Mouse (Mus musculus) liver, embryonic 16.5 days (tissue): Measurements from ENCODE around the gene Scly. TPM values are rescaled to one million over a fixed set of nuclear protein-coding genes. Genes with fewer than 3 reads are reported as not detected.

Source experiments
- ATAC-seq: fragments of 200-750 bp; cut with Nextera tagmentation; 2 replicates; pipeline ENCODE4 v1.8.0; 2017; ENCODE audit warnings: low read depth, mild to moderate bottlenecking, moderate number of reproducible peaks, moderate library complexity
- H3K27ac ChIP-seq: fragments of 300-500 bp; sonication (generic); 2 replicates; pipeline ENCODE4 v1.5.1; 2014; ENCODE audit warnings: mild to moderate bottlenecking, low read length
- H3K27me3 ChIP-seq: fragments of 300-500 bp; sonication (generic); 2 replicates; pipeline ENCODE4 v1.6.1; 2014; ENCODE audit warnings: low read depth, low read length, mixed read lengths; ENCODE audit not compliant: control insufficient read depth, insufficient read depth
- H3K36me3 ChIP-seq: fragments of 300-500 bp; sonication (generic); 2 replicates; pipeline ENCODE4 v1.6.1; 2014; ENCODE audit warnings: mild to moderate bottlenecking; ENCODE audit not compliant: control insufficient read depth, insufficient read depth
- H3K4me1 ChIP-seq: fragments of 300-500 bp; sonication (generic); 2 replicates; pipeline ENCODE4 v1.6.1; 2014; ENCODE audit warnings: low read depth, low read length, mixed read lengths; ENCODE audit not compliant: control insufficient read depth
- H3K4me2 ChIP-seq: fragments of 300-500 bp; sonication (generic); 2 replicates; pipeline ENCODE4 v1.6.1; 2014; ENCODE audit warnings: low read depth, low read length, mixed read lengths
- H3K4me3 ChIP-seq: fragments of 300-500 bp; sonication (generic); 2 replicates; pipeline ENCODE4 v1.5.1; 2014; ENCODE audit warnings: low read depth, mild to moderate bottlenecking, low read length
- H3K9ac ChIP-seq: fragments of 300-500 bp; sonication (generic); 2 replicates; pipeline ENCODE4 v1.6.1; 2014; ENCODE audit warnings: low read depth, low read length
- H3K9me3 ChIP-seq: fragments of 300-500 bp; sonication (generic); replicated peaks from 2 replicates; pipeline ENCODE4 v1.6.1; 2016; ENCODE audit warnings: low read length; ENCODE audit not compliant: control insufficient read depth
- WGBS: fragments of 180-500 bp; shearing (Covaris S2); extraction: QIAGEN DNeasy Blood & Tissue Kit; methylation state at CpG from one replicate; pipeline ENCODE4 v1.1.7; 2014; ENCODE audit not compliant: insufficient replicate concordance; 5-methylcytosine and 5-hydroxymethylcytosine counted together
- polyA plus RNA-seq: library from polyadenylated mRNA; unstranded; fragments of >200 nt; fragmentation: Nextera tagmentation; extraction: Ambion mirVana; gene quantifications from 2 replicates; pipeline ENCODE4 v1.2.1, GENCODE M21; 2015

Scly gene
- polyA plus RNA-seq, 1 experiment from 2014 or later = 33.4 TPM

DNA sequence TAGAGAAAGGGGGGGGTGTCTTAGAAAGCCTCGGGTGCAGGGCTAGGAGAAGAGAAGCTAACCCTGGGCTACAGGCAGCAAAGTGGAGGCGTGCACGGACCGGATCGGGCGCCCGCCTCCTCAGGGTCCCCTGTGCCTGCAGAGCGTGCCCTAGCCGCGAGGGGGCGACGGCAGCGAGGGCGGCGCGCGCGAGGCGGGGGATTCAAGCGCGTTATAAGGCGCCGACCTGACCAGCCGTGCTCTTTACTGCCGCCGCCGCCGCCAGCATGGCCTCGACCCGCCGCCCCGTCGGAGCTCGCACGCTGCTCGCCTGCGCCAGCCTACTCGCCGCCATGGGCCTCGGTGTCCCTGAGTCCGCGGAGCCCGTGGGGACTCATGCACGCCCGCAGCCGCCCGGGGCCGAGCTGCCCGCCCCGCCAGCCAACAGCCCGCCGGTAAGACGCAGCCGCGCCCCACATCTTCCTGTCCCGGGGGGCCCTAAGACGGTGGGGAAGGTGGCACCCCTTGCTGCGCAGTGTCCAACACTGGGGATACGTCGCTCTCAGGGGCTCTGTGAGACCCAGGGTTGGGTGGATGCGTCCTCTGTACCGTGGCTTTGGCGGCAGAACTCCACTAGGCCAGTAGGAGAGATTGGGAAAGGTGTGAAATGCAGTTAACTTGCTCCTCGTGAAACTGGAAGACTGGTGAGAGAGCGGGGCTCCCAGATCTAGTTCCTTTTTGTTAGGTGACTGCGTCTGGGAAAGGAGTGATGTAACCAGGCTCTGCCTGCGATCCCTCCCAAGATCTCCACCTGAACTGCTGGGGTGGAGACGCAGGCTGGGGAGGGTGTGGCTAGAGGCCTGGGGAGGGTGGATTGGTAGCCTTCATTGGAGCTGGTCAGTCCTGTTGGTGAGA lies 68.3 kb downstream of the Scly start, which contains the start of gene Erfe:
Gene Erfe (plus strand): TSS at position 216 of the 894 bp plus-strand sequence.
- H3K27ac ChIP-seq = peak within 1 kb of the TSS; percentile 63

GRCm38 (mm10) chr1:91367295-91367694 lies 69.2 kb downstream of the Scly start:
- Histone ChIP-seq H3K9ac (peak overlapping the region; percentile 35), H3K36me3 (peaks cover 14% of the 10 kb centered on the region), H3K4me2 (peak overlapping the region; percentile 95), H3K9me3 (no peaks in the 10 kb centered on the region), H3K4me3 (peak overlapping the region; percentile 79), H3K4me1 (peaks cover 17% of the 10 kb centered on the region), H3K27ac (no peak overlapping the region; the same call in 1 of the 2 replicates), H3K27me3 (no peaks in the 10 kb centered on the region)
- 89% methylated on average over 3 of the region's 3 CpGs for WGBS
- no peak for ATAC-seq

More for the DNA sequence above, 68.3 kb downstream of the Scly start, which contains the start of gene Erfe:
- peak within 1 kb of the TSS; percentile 79 for H3K4me3 ChIP-seq
- H3K4me1 ChIP-seq = peaks cover 17% of the 10 kb centered on the region
- WGBS = under 1% methylated on average over 68 of the region's 68 CpGs
- peak within 1 kb of the TSS; percentile 88 for H3K9ac ChIP-seq
- H3K27me3 ChIP-seq = no peaks in the 10 kb centered on the region
- no peaks in the 10 kb centered on the region for H3K9me3 ChIP-seq
- peak within 1 kb of the TSS; percentile 95 for H3K4me2 ChIP-seq
- peak; percentile 90 for ATAC-seq
- peaks cover 6% of the 10 kb centered on the region; the same call in 1 of the 2 replicates for H3K36me3 ChIP-seq

DNA sequence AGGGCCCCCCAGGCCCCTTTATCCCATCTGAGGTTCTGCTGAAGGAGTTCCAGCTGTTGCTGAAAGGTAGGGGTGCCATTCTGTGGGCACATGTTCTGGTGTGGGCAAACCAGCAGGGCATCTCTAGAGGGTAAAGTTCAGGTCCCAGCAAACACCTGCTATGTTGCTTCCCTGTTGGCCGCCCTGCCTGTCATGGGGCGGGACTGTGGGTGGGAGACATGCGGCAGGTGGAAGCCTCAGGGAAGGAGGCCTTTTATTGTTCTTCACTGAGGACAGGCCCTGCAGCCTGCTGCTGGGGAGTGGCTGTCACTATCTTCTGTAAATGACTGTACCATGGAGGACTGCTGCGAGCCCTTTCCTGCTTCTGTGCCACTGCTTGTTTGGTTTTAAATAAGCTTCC lies 71.3 kb downstream of the Scly start:
- Histone ChIP-seq H3K36me3 (peaks cover 25% of the 10 kb centered on the region), H3K4me2 (no peak overlapping the region), H3K9me3 (no peaks in the 10 kb centered on the region), H3K4me3 (no peak overlapping the region), H3K27ac (no peak overlapping the region), H3K27me3 (no peaks in the 10 kb centered on the region), H3K4me1 (peaks cover 34% of the 10 kb centered on the region), H3K9ac (no peak overlapping the region)
- ATAC-seq = no peak
- WGBS = 59% methylated on average over 4 of the region's 4 CpGs

GRCm38 (mm10) chr1:91370055-91370454 lies 71.9 kb downstream of the Scly start:
- WGBS = 81% methylated on average over 23 of the region's 23 CpGs
- no peaks in the 10 kb centered on the region for H3K9me3 ChIP-seq
- no peak overlapping the region for H3K4me2 ChIP-seq
- no peak for ATAC-seq
- no peak overlapping the region for H3K27ac ChIP-seq
- no peak overlapping the region for H3K9ac ChIP-seq
- H3K4me3 ChIP-seq = no peak overlapping the region
- H3K36me3 ChIP-seq = peaks cover 25% of the 10 kb centered on the region
- H3K27me3 ChIP-seq = no peaks in the 10 kb centered on the region
- peaks cover 34% of the 10 kb centered on the region for H3K4me1 ChIP-seq

Other genes starting within 250 kb of the Scly start
- gene Rbm44, start 153.2 kb upstream of the Scly start, polyA plus RNA-seq = 0.63 and 0.96 TPM in 2 replicates
- gene Ramp1, start 118.5 kb upstream of the Scly start, polyA plus RNA-seq = 4.9 and 5.2 TPM in 2 replicates
- 66.3 and 69.0 TPM in 2 replicates for gene Ube2f, start 48.0 kb upstream of the Scly start, polyA plus RNA-seq
- not detected in 2 replicates for gene Espnl, start 23.7 kb downstream of the Scly start, polyA plus RNA-seq
- gene Klhl30, start 52.7 kb downstream of the Scly start, polyA plus RNA-seq = 0.15 and 0.46 TPM in 2 replicates
- 2.5 and 3.9 TPM in 2 replicates for gene Erfe, start 68.1 kb downstream of the Scly start, polyA plus RNA-seq
- gene Ilkap, start 100.5 kb downstream of the Scly start, polyA plus RNA-seq = 57.6 and 63.2 TPM in 2 replicates
- gene Hes6, start 115.7 kb downstream of the Scly start, polyA plus RNA-seq = 18.6 and 19.7 TPM in 2 replicates
- 3.6 and 4.1 TPM in 2 replicates for gene Per2, start 161.0 kb downstream of the Scly start, polyA plus RNA-seq
- 1.5 and 2.0 TPM in 2 replicates for gene Traf3ip1, start 196.3 kb downstream of the Scly start, polyA plus RNA-seq
- 9.2 and 9.6 TPM in 2 replicates for gene Asb1, start 242.2 kb downstream of the Scly start, polyA plus RNA-seq